Comparison of ENCODE assay signal across 7 mouse cellular contexts in the genomic region with DNA sequence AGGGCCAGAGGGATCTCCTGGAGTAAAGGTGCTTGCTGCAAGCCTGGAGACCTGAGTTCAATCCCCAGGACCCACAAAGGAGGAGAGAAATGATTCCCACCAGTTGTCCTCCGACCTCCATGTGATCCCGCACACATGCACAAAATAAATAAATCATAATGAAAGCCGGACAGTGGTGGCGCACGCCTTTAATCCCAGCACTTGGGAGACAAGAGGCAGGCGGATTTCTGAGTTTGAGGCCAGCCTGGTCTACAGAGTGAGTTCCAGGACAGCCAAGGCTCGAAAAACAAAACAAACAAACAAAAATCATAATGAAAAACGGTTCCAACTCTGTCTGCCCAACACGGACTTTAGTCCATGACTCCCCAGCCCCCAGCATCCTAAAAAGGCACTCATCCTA. TPM values are rescaled to one million over a fixed set of nuclear protein-coding genes. Genes with fewer than 3 reads are reported as not detected.
DNase-seq lines count a peak whose midpoint lies in the region; ATAC-seq and TF ChIP-seq lines count a peak whose summit lies in the region.

No protein-coding gene starts in this region.

- intact Hi-C loops in left cerebral cortex, adult 2 months (cut with DNase I), result no loop called here
- intact Hi-C loops in left cerebral cortex, postnatal 25 days (cut with DNase I), result no loop called here

- no peak for TF ChIP-seq CTCF in left cerebral cortex, adult 2 months (IDR thresholded peaks at IDR 0.05)

- H3K27ac ChIP-seq in left cerebral cortex, adult 2 months, result no peak overlapping the region
- H3K27ac ChIP-seq in embryonic facial prominence, embryonic 13.5 days, result peak overlapping the region; percentile 98
- H3K27ac ChIP-seq in hindbrain, embryonic 16.5 days (ENCODE audit: low read depth, low read length), result no peak overlapping the region

- ATAC-seq in embryonic facial prominence, embryonic 13.5 days (ENCODE audit: insufficient number of reproducible peaks, insufficient read depth, low FRiP score, low TSS enrichment, low read depth), result no peak
- ATAC-seq in hindbrain, embryonic 16.5 days, result no peak
- ATAC-seq in activated CD4-positive, CD25-positive, alpha-beta regulatory T cell, adult 4 months, result no peak

- H3K79me2 ChIP-seq in myocyte (ENCODE audit: control insufficient read depth, insufficient read depth), result peaks cover 13% of the 10 kb centered on the region

- H3K9me3 ChIP-seq in embryonic facial prominence, embryonic 13.5 days, result no peaks in the 10 kb centered on the region
- H3K9me3 ChIP-seq in hindbrain, embryonic 16.5 days (ENCODE audit: control insufficient read depth, low read length), result no peaks in the 10 kb centered on the region

- H3ac ChIP-seq in myocyte (ENCODE audit: control insufficient read depth, insufficient read length), result no peak overlapping the region

- peak overlapping the region; percentile 37; the same call in 1 of the 2 replicates for H3K9ac ChIP-seq in embryonic facial prominence, embryonic 13.5 days
- no peak overlapping the region for H3K9ac ChIP-seq in hindbrain, embryonic 16.5 days (ENCODE audit: low read depth, low read length)

- TF ChIP-seq POLR2A in myocyte (IDR thresholded peaks at IDR 0.05; ENCODE audit: insufficient read length, low read depth), result no peak

- peak overlapping the region; percentile 64 for H3K4me2 ChIP-seq in embryonic facial prominence, embryonic 13.5 days
- peak overlapping the region; percentile 63 for H3K4me2 ChIP-seq in hindbrain, embryonic 16.5 days (ENCODE audit: low read length)
- peak overlapping the region; percentile 80 for H3K4me2 ChIP-seq in myocyte (ENCODE audit: low read depth)

- 70% methylated on average over 9 of the region's 9 CpGs for WGBS in embryonic facial prominence, embryonic 13.5 days
- 70% methylated on average over 9 of the region's 9 CpGs for WGBS in hindbrain, embryonic 16.5 days

- peaks cover 44% of the 10 kb centered on the region for H3K36me3 ChIP-seq in embryonic facial prominence, embryonic 13.5 days
- peaks cover 23% of the 10 kb centered on the region for H3K36me3 ChIP-seq in hindbrain, embryonic 16.5 days (ENCODE audit: control insufficient read depth, insufficient read depth, low read length)
- peaks cover 12% of the 10 kb centered on the region for H3K36me3 ChIP-seq in myocyte (ENCODE audit: control insufficient read depth, insufficient read depth)

- peaks cover 15% of the 10 kb centered on the region for H3K4me1 ChIP-seq in embryonic facial prominence, embryonic 13.5 days
- H3K4me1 ChIP-seq in hindbrain, embryonic 16.5 days (ENCODE audit: control insufficient read depth, insufficient read depth, low read depth, low read length), result peaks cover 9% of the 10 kb centered on the region

- H3K27me3 ChIP-seq in embryonic facial prominence, embryonic 13.5 days, result no peaks in the 10 kb centered on the region
- H3K27me3 ChIP-seq in hindbrain, embryonic 16.5 days (replicated peaks; ENCODE audit: control insufficient read depth, insufficient read depth, low read length), result no peaks in the 10 kb centered on the region
- no peaks in the 10 kb centered on the region for H3K27me3 ChIP-seq in myocyte (ENCODE audit: control insufficient read depth, insufficient read depth, insufficient read length)

- H3K4me3 ChIP-seq in left cerebral cortex, adult 2 months, result peak overlapping the region; percentile 87
- H3K4me3 ChIP-seq in embryonic facial prominence, embryonic 13.5 days, result peak overlapping the region; percentile 64
- H3K4me3 ChIP-seq in hindbrain, embryonic 16.5 days (ENCODE audit: low read length), result no peak overlapping the region; the same call in 1 of the 2 replicates
- H3K4me3 ChIP-seq in myocyte, result peak overlapping the region; percentile 36

- no peak for DNase-seq in left cerebral cortex, adult 2 months (ENCODE audit: extremely low spot score in 1 of 2, low spot score in 2 of 2)
- no peak for DNase-seq in left cerebral cortex, postnatal 25 days (ENCODE audit: low spot score in 2 of 2)
- DNase-seq in gastrocnemius, postnatal 4 days (ENCODE audit: low spot score in 2 of 2), result no peak

TF ChIP-seq in myocyte, 11 proteins besides CTCF, POLR2A, EP300 and RAD21:
- TF ChIP-seq MYOD1 (IDR thresholded peaks at IDR 0.05; ENCODE audit: control insufficient read depth in 1 of 3, insufficient read length in 2 of 3, low read depth in 2 of 3) (no peak), REST (IDR thresholded peaks at IDR 0.05; ENCODE audit: insufficient read depth, insufficient read length) (no peak), POLR2AphosphoS2 (IDR thresholded peaks at IDR 0.05; ENCODE audit: insufficient read length, low read depth) (no peak), MYOG (IDR thresholded peaks at IDR 0.05; ENCODE audit: control insufficient read depth in 1 of 3, insufficient read depth in 1 of 3, insufficient read length in 2 of 3, low read depth in 2 of 3) (no peak)

RNA-seq across cellular contexts. Expression of a gene that starts 1.7 kb away (rescaled TPM):
- total RNA-seq in left cerebral cortex, adult 2 months (2021), result 10 to 100 TPM; 94.3 to 95.1 TPM
- total RNA-seq in left cerebral cortex, postnatal 25 days (2021), result 10 to 100 TPM; 81.6 to 86.9 TPM
- polyA plus RNA-seq in embryonic facial prominence, embryonic 13.5 days (2015; fragmentation: Nextera tagmentation; extraction: Ambion mirVana), result 31.0 and 32.9 TPM in 2 replicates
- polyA plus RNA-seq in hindbrain, embryonic 16.5 days (2015; fragmentation: Nextera tagmentation; extraction: Ambion mirVana), result 26.1 TPM in 2 replicates
- polyA plus RNA-seq in myocyte (2012; fragmentation: generic; extraction: Trizol), result 48.4 TPM
- 10 to 100 TPM; 11.1 to 11.2 TPM for polyA plus RNA-seq in activated CD4-positive, CD25-positive, alpha-beta regulatory T cell, adult 4 months (2017; shearing (Covaris generic))
- 10 to 100 TPM; 45.5 to 59.0 TPM for total RNA-seq in gastrocnemius, postnatal 4 days (2021)

RNA-seq across cellular contexts. Expression of a gene that starts 11.5 kb away (rescaled TPM):
- 10 to 100 TPM; 36.7 to 41.3 TPM for total RNA-seq in left cerebral cortex, adult 2 months (2021)
- 10 to 100 TPM; 32.5 to 34.8 TPM for total RNA-seq in left cerebral cortex, postnatal 25 days (2021)
- polyA plus RNA-seq in embryonic facial prominence, embryonic 13.5 days (2015; fragmentation: Nextera tagmentation; extraction: Ambion mirVana), result 23.9 and 24.3 TPM in 2 replicates
- 55.5 and 62.4 TPM in 2 replicates for polyA plus RNA-seq in hindbrain, embryonic 16.5 days (2015; fragmentation: Nextera tagmentation; extraction: Ambion mirVana)
- 12.1 TPM for polyA plus RNA-seq in myocyte (2012; fragmentation: generic; extraction: Trizol)
- polyA plus RNA-seq in activated CD4-positive, CD25-positive, alpha-beta regulatory T cell, adult 4 months (2017; shearing (Covaris generic)), result 1 to 10 TPM; 1.8 to 2.8 TPM
- 10 to 100 TPM; 13.8 to 18.8 TPM for total RNA-seq in gastrocnemius, postnatal 4 days (2021)

RNA-seq across cellular contexts. Expression of a gene that starts 23.3 kb away (rescaled TPM):
- 1 to 10 TPM; 9.1 to 9.7 TPM for total RNA-seq in left cerebral cortex, adult 2 months (2021)
- total RNA-seq in left cerebral cortex, postnatal 25 days (2021), result 10 to 100 TPM in 1 of 2 experiments, 1 to 10 TPM in 1; 9.2 to 10.9 TPM
- polyA plus RNA-seq in embryonic facial prominence, embryonic 13.5 days (2015; fragmentation: Nextera tagmentation; extraction: Ambion mirVana), result 4.8 and 5.2 TPM in 2 replicates
- polyA plus RNA-seq in hindbrain, embryonic 16.5 days (2015; fragmentation: Nextera tagmentation; extraction: Ambion mirVana), result 31.3 and 32.7 TPM in 2 replicates
- 34.6 TPM for polyA plus RNA-seq in myocyte (2012; fragmentation: generic; extraction: Trizol)
- 1 to 10 TPM in 1 of 2 experiments, under 1 TPM in 1; 0.43 to 1.5 TPM for polyA plus RNA-seq in activated CD4-positive, CD25-positive, alpha-beta regulatory T cell, adult 4 months (2017; shearing (Covaris generic))
- total RNA-seq in gastrocnemius, postnatal 4 days (2021), result 1 to 10 TPM; 9.1 to 9.7 TPM

RNA-seq across cellular contexts. Expression of a gene that starts 25.6 kb away (rescaled TPM):
- total RNA-seq in left cerebral cortex, adult 2 months (2021), result 1 to 10 TPM; 1.3 to 1.7 TPM
- 1 to 10 TPM in 1 of 2 experiments, under 1 TPM in 1; 0.78 to 2.2 TPM for total RNA-seq in left cerebral cortex, postnatal 25 days (2021)
- 1.4 and 1.5 TPM in 2 replicates for polyA plus RNA-seq in embryonic facial prominence, embryonic 13.5 days (2015; fragmentation: Nextera tagmentation; extraction: Ambion mirVana)
- 2.1 and 2.4 TPM in 2 replicates for polyA plus RNA-seq in hindbrain, embryonic 16.5 days (2015; fragmentation: Nextera tagmentation; extraction: Ambion mirVana)
- polyA plus RNA-seq in myocyte (2012; fragmentation: generic; extraction: Trizol), result not detected
- not detected for polyA plus RNA-seq in activated CD4-positive, CD25-positive, alpha-beta regulatory T cell, adult 4 months (2017; shearing (Covaris generic))
- 1 to 10 TPM; 6.1 to 8.8 TPM for total RNA-seq in gastrocnemius, postnatal 4 days (2021)

RNA-seq across cellular contexts. Expression of a gene that starts 41.0 kb away (rescaled TPM):
- under 1 TPM; 0.42 to 0.54 TPM for total RNA-seq in left cerebral cortex, adult 2 months (2021)
- under 1 TPM; 0.71 to 0.87 TPM for total RNA-seq in left cerebral cortex, postnatal 25 days (2021)
- 0.10 TPM in 1 of 2 replicates, not detected in the other for polyA plus RNA-seq in embryonic facial prominence, embryonic 13.5 days (2015; fragmentation: Nextera tagmentation; extraction: Ambion mirVana)
- polyA plus RNA-seq in hindbrain, embryonic 16.5 days (2015; fragmentation: Nextera tagmentation; extraction: Ambion mirVana), result 0.07 and 0.13 TPM in 2 replicates
- polyA plus RNA-seq in myocyte (2012; fragmentation: generic; extraction: Trizol), result not detected
- not detected for polyA plus RNA-seq in activated CD4-positive, CD25-positive, alpha-beta regulatory T cell, adult 4 months (2017; shearing (Covaris generic))
- under 1 TPM; 0.08 to 0.17 TPM for total RNA-seq in gastrocnemius, postnatal 4 days (2021)
